Mouse (Mus musculus): ENCODE measurements around the gene Adig.

DNA sequence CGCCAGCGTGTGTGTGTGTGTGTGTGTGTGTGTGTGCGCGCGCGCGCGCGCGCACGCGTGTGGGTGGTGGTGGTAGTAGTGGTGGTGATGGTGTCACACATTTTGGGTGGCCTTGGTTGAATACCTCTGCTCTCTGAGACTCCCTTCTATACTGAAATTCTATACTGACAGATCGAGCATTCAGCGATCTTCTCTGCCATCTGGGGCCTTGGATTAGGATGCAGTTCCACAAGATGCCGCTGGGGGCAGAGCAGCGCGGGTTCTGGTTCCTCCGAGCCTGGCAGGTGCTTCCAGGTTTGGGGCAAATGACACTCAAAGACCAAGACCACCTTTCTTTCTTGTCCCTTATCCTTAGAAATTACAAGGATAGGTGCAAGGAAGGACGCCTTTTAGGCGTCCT lies 53.8 kb downstream of the Adig start:
- TF ChIP-seq CTCF (IDR thresholded peaks at IDR 0.05) (peak; percentile 81), EP300 (IDR thresholded peaks at IDR 0.05) (no peak)
